Mouse (Mus musculus) midbrain, embryonic 10.5 days (tissue): Measurements from ENCODE around the gene Thrsp. TPM values are rescaled to one million over a fixed set of nuclear protein-coding genes. Genes with fewer than 3 reads are reported as not detected.
"Not testable (repeated sequence)": the region's sequence is repeated elsewhere in the genome, so short reads cannot be mapped to it uniquely, and the experiment has no call there.

Experiments used
- DNase-seq: peaks from one replicate; pipeline ENCODE4 v3.0.0-alpha.2; 2017; ENCODE audit warnings: low spot score
- H3K27ac ChIP-seq: fragments of 300-500 bp; sonication (generic); replicated peaks from 2 replicates; pipeline ENCODE4 v1.5.1; 2016; ENCODE audit warnings: mild to moderate bottlenecking
- H3K27me3 ChIP-seq: fragments of 300-500 bp; sonication (generic); 2 replicates; pipeline ENCODE4 v1.6.1; 2016; ENCODE audit warnings: low read depth, mild to moderate bottlenecking; ENCODE audit not compliant: poor library complexity, severe bottlenecking
- H3K36me3 ChIP-seq: fragments of 300-500 bp; sonication (generic); 2 replicates; pipeline ENCODE4 v1.6.1; 2016; ENCODE audit warnings: mild to moderate bottlenecking, moderate library complexity
- H3K4me1 ChIP-seq: fragments of 300-500 bp; sonication (generic); 2 replicates; pipeline ENCODE4 v1.6.1; 2016
- H3K4me3 ChIP-seq: fragments of 300-500 bp; sonication (generic); 2 replicates; pipeline ENCODE4 v1.5.1; 2016; ENCODE audit warnings: mild to moderate bottlenecking, moderate library complexity
- H3K9me3 ChIP-seq: fragments of 300-500 bp; sonication (generic); replicated peaks from 2 replicates; pipeline ENCODE4 v1.6.1; 2016; ENCODE audit warnings: mild to moderate bottlenecking
- WGBS: fragments of 180-500 bp; shearing (Covaris S2); methylation state at CpG from one replicate; pipeline ENCODE4 v1.1.7; 2016; 5-methylcytosine and 5-hydroxymethylcytosine counted together
- polyA plus RNA-seq: library from polyadenylated mRNA; unstranded; fragments of >200 nt; fragmentation: Nextera tagmentation; extraction: Ambion mirVana; gene quantifications from 2 replicates; pipeline ENCODE4 v1.2.1, GENCODE M21; 2016

Thrsp gene
- 0.48 and 0.51 TPM in 2 replicates for polyA plus RNA-seq

DNA sequence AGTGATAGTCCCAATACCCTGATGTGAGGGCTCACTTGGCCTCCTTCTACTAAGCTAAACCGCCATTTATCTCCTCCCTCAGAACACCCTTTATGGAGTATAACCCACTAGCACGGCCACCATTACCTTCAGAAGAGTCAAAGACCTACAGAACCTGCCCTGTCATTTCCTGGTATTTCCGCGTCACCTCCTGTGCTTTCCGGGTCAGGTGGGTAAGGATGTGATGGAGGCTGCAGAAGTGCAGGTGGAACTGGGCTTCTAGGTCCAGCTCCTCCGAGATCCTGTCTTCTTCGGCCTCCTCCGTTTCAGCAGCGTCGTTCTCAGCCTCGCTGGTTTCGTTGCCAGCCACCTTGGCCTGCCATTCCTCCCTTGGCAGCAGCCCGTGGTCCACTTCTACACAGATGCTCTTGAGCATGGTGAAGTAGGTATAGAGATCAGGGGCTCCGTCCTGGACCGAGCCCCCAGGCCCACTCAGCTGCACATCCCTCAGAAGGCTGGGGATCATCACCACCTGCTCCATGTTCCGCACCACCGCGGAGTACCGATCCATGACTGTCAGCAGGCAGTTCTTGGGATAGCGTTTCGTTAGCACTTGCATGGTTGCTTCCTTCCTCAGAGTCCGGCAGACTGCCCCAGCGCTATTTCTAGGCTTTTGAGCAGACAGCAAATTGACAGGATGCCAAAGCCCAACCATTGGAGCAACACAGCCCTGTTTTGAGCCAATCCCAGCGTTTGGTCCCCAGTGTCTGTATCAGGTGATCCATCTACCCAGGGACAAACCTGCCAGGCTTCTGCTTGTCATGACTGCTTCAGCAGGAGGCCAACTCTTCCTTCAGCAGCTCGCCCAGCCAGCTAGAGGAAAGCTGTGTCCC, at the start of gene Thrsp:
Gene Thrsp, minus strand, starts transcription at position 825 of the 872 bp plus-strand sequence.
- H3K27ac ChIP-seq, result no peak within 1 kb of the TSS; the same call in 1 of the 2 replicates
- H3K9me3 ChIP-seq, result no peaks in the 10 kb centered on the region
- 82% methylated on average over 25 of the region's 25 CpGs for WGBS
- no peaks in the 10 kb centered on the region for H3K27me3 ChIP-seq
- DNase-seq, result no peak
- peaks cover 8% of the 10 kb centered on the region; the same call in 1 of the 2 replicates for H3K36me3 ChIP-seq
- peaks cover 8% of the 10 kb centered on the region; the same call in 1 of the 2 replicates for H3K4me1 ChIP-seq
- H3K4me3 ChIP-seq, result no peak within 1 kb of the TSS

DNA sequence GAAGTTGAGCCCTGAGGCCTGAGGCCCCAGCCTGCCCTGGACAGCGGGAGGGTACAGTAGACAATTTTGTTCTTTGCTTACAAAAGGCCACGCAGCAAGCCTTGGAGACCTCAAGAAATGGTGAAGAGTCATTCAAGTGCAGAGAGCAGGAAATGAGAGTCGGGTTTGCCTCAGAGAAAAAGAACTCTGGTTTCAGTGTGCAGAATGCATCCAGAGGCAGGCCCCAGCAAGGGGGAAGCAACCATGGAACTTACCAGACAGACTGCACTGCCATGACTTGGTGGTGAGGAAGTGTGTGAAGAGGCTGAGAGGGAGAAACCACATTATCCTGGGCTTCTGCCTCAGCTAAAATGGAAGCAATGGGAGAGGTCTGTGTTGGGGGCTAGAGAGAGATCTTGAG, 38.0 kb upstream of the Thrsp start:
- no peak overlapping the region for H3K27ac ChIP-seq
- no peak overlapping the region for H3K4me3 ChIP-seq
- no peaks in the 10 kb centered on the region for H3K36me3 ChIP-seq
- DNase-seq, result no peak
- H3K9me3 ChIP-seq, result no peaks in the 10 kb centered on the region
- H3K27me3 ChIP-seq, result peaks cover 26% of the 10 kb centered on the region
- 92% methylated on average over 3 of the region's 3 CpGs for WGBS
- H3K4me1 ChIP-seq, result peaks cover 19% of the 10 kb centered on the region

DNA sequence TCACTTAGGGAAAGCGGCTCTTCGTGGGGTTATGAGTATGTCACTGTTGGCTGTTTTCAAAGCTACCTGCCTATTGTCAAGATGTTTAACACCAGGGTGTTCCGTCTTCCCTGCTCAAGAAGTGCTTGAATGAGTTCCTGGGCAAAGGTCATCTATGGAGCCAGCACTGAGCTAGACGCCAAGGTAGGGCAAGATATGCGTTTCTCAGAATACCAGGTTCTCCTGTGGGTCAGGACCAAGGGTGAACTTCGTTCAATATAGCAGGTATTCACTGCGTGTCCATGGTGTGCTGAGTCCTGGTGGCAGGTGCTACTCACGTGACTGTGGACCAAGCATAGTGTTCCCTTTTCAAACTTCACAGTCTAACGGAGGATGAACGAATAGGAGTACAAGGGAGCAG, 37.3 kb upstream of the Thrsp start:
- no peak for DNase-seq
- H3K9me3 ChIP-seq, result no peaks in the 10 kb centered on the region
- no peak overlapping the region for H3K4me3 ChIP-seq
- H3K27me3 ChIP-seq, result peaks cover 26% of the 10 kb centered on the region
- H3K27ac ChIP-seq, result no peak overlapping the region
- H3K36me3 ChIP-seq, result no peaks in the 10 kb centered on the region
- WGBS, result 93% methylated on average over 10 of the region's 10 CpGs
- peaks cover 19% of the 10 kb centered on the region for H3K4me1 ChIP-seq

DNA sequence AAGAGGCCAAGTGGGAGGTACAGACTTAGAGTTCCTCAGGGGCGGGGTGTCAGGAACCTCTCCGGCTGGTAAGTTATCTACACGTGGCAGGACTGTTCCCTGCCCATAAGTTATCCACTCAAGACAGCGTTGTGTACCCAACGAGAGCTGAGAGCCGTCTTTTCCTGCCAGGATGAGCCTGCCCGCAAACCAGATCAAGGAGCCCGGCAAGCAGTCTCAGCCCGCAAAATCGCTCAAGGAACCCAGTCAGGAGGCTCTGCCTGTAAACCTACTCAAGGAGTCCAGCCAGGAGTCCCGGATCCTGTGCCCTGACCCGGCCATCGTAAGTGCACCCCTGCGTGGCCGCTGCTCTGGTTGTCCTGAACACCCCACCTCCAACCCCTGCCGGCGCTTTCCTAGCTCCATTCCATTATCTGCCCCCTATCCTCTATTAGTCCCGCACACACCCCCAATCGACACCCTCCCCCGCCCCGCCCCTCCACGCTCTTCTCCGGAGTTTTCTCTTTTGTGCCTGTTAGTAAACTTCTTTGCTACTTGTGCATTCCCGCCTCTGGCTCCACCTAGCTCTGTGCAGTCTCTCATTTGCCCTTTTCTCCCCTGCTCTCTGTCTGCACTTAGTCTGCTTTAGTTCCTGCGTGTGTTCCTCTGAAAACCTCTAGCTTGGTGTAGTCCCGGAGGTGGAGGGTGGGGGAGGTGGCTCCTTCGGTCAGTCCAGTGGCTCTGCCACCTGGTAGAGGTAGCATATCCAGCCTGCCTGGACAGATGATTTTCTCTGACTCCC, 35.8 kb upstream of the Thrsp start:
- peak; percentile 29 for DNase-seq
- WGBS, result 11% methylated on average over 27 of the region's 27 CpGs
- H3K36me3 ChIP-seq, result no peaks in the 10 kb centered on the region
- H3K4me1 ChIP-seq, result peaks cover 19% of the 10 kb centered on the region
- H3K27ac ChIP-seq, result peak overlapping the region; percentile 69
- peaks cover 26% of the 10 kb centered on the region for H3K27me3 ChIP-seq
- H3K9me3 ChIP-seq, result peaks cover 4% of the 10 kb centered on the region; the same call in 1 of the 2 replicates
- peak overlapping the region; percentile 54 for H3K4me3 ChIP-seq

DNA sequence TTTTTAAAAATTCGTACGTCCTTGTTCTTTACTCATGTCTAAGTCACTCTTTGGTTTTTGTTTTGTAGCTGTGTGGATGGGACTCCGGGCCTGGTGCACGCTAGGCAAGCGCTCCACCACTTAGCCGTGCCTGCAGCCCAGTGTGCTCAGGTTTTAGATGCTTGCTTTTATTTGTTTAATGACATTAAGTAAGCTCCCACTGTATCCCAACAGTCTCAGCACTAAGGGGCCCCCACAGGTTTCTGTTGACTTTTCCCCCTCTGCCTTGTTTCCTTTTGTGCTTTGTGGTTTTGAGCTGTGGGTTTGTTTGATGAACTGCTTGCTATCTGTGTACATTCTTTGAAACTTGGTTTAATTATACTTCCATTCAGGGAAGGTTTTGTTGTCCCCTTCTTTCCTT, 34.7 kb upstream of the Thrsp start:
- WGBS, result 72% methylated on average over 6 of the region's 6 CpGs
- Histone ChIP-seq H3K36me3 (no peaks in the 10 kb centered on the region), H3K27me3 (peaks cover 26% of the 10 kb centered on the region), H3K27ac (no peak overlapping the region), H3K4me1 (peaks cover 19% of the 10 kb centered on the region), H3K4me3 (no peak overlapping the region), H3K9me3 (peaks cover 4% of the 10 kb centered on the region; the same call in 1 of the 2 replicates)
- no peak for DNase-seq

DNA sequence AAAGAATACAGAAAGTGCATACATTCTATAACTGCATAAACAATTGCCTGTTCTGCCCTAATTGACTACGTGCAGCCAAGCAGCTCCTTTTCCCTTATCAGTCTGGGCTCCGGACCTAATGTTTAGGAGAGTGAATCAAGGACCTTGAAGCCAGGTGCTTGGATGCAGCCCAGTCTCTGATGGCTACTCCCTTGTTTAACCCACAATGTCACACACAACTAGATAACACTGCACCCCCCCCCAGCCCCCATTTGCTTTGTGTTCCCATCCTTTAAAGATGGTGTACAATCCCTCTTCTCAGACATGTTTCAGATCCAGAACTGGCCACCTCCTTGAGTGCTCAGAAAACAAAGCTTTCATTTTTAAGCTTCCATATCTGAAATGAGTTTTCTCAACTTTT, 33.5 kb upstream of the Thrsp start, which contains the start of gene Kctd14:
Gene Kctd14, plus strand, starts transcription at position 301 of the 400 bp plus-strand sequence.
- not testable (repeated sequence) for DNase-seq, H3K27ac ChIP-seq, H3K9me3 ChIP-seq, H3K36me3 ChIP-seq, H3K4me3 ChIP-seq
- 89% methylated on average over 2 of the region's 2 CpGs for WGBS
- peaks cover 25% of the 10 kb centered on the region for H3K4me1 ChIP-seq
- peaks cover 26% of the 10 kb centered on the region for H3K27me3 ChIP-seq

DNA sequence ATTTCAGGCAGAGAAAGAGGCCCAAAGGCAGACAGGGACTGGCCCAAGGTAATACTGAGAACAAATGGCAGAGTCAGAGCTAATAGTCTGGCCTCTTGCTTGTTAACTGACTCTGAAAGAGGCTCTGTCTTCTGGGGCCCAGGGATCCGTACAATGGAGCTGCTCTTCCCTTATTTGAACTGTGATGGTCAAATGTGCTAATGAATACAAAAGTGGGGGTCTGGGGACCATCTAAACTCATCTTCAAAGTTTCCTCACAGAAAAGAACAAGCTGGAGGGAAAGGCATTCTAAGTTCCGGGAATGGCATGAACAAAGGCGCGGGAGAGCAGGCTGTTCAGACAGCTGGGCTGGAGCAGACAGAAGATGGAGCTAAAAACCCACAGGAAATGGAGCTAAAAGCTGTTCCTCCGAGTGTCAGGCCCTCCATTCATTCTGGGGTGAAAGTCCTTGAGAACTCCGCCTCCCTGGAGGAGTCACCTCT, 29.6 kb upstream of the Thrsp start:
- DNase-seq, result no peak
- H3K27me3 ChIP-seq, result peaks cover 6% of the 10 kb centered on the region; the same call in 1 of the 2 replicates
- H3K27ac ChIP-seq, result 0 out of 2 replicates have a peak overlapping the region, but pooled peaks have one; percentile 18
- peaks cover 4% of the 10 kb centered on the region; the same call in 1 of the 2 replicates for H3K9me3 ChIP-seq
- H3K4me3 ChIP-seq, result no peak overlapping the region
- no peaks in the 10 kb centered on the region for H3K36me3 ChIP-seq
- WGBS, result 68% methylated on average over 6 of the region's 6 CpGs
- 0 out of 2 replicates have a peak, but pooled peaks cover 7% of the 10 kb centered on the region for H3K4me1 ChIP-seq

DNA sequence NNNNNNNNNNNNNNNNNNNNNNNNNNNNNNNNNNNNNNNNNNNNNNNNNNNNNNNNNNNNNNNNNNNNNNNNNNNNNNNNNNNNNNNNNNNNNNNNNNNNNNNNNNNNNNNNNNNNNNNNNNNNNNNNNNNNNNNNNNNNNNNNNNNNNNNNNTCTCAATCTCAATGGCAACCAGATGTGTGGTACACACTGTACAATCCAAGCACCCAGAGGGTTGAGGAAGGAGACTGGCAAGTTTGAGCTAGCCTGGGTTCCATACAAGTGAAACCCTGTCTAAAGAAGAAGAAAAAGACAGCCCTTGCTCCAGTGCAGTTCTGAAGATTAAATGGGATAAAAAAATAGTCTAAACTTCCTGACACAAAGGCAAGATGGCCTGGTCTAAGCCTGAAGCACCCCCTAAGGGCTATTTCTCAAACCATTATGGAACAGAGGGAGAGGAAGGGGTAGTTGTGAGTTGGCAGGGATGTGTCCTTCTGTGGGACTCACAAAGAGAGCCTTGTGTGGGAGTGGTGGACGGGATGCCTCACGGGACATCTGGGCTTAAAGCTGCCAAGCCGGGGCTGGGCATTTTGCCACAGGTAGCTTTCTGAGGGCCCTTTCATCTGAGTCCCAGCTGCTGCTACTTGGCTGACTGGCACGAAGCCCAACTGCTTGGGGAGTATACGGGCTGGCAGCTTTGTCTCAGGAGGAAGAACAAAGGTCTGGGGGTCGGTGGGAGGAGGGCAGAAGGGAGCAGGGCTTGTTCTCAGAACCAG, 28.8 kb upstream of the Thrsp start:
- H3K27me3 ChIP-seq, result 0 out of 2 replicates have a peak, but pooled peaks cover under 1% of the 10 kb centered on the region
- 0 out of 2 replicates have a peak, but pooled peaks cover 7% of the 10 kb centered on the region for H3K4me1 ChIP-seq
- 58% methylated on average over 6 of the region's 6 CpGs for WGBS
- H3K36me3 ChIP-seq, result no peaks in the 10 kb centered on the region
- no peak overlapping the region for H3K4me3 ChIP-seq
- H3K9me3 ChIP-seq, result peaks cover 6% of the 10 kb centered on the region
- H3K27ac ChIP-seq, result peak overlapping the region; percentile 18; the same call in 1 of the 2 replicates
- no peak for DNase-seq

DNA sequence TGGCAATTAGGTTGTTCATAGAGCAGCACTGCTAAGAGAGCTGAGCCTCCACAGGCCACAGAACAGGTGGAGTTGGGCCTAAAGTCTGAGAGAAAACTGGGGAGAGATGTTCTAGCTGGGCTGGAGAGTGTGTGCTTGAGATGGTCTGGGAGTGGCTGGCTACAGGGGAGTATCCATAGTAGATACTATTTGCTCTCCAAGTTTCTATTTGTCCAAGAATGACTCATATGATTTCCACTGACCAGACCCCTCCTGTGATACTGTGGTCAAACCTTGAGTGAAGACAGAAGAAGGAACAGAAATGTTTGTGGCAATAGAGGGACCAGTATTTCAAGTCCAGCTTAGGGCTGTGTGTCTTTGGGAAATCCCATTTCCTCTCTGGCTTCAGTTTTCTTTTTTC, 21.5 kb upstream of the Thrsp start:
- H3K9me3 ChIP-seq, result peaks cover 5% of the 10 kb centered on the region
- DNase-seq, result no peak
- H3K27me3 ChIP-seq, result no peaks in the 10 kb centered on the region
- H3K27ac ChIP-seq, result no peak overlapping the region
- H3K4me3 ChIP-seq, result no peak overlapping the region
- H3K36me3 ChIP-seq, result no peaks in the 10 kb centered on the region
- H3K4me1 ChIP-seq, result no peaks in the 10 kb centered on the region

DNA sequence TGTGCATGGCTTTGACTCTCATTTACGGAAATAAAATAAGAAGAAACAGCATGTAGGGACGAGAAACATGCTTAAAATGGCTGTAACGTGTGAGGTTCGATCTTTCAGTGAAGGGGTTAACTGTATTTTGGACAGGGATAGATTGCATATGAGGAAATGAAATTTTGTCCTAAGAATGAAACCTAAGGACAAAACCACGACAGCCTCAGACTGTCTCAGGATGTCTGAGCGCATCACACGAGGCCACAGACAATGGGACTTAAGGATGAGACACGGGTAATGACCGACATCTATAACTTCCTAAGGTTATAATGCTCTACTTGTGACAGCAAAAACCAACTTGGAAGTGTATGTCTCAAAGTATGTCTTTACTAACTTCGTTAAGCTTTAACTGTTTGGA, 17.0 kb upstream of the Thrsp start:
- H3K27me3 ChIP-seq, result no peaks in the 10 kb centered on the region
- 88% methylated on average over 10 of the region's 10 CpGs for WGBS
- no peak for DNase-seq
- no peak overlapping the region for H3K27ac ChIP-seq
- H3K4me3 ChIP-seq, result no peak overlapping the region
- H3K9me3 ChIP-seq, result no peaks in the 10 kb centered on the region
- no peaks in the 10 kb centered on the region for H3K36me3 ChIP-seq
- peaks cover 13% of the 10 kb centered on the region for H3K4me1 ChIP-seq

DNA sequence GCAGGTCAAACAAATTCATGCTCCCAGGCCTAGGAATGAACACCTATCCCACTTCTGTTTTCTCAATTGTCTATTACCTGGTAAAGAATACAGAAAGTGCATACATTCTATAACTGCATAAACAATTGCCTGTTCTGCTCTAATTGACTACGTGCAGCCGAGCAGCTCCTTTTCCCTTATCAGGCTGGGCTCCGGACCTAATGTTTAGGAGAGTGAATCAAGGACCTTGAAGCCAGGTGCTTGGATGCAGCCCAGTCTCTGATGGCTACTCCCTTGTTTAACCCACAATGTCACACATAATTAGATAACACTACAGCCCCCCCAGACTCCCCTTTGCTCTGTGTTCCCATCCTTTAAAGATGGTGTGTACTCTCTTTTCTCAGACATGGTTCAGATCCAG, 16.0 kb upstream of the Thrsp start:
- not testable (repeated sequence) for H3K4me3 ChIP-seq, H3K9me3 ChIP-seq, DNase-seq, H3K27ac ChIP-seq, H3K27me3 ChIP-seq, H3K36me3 ChIP-seq
- 79% methylated on average over 3 of the region's 3 CpGs for WGBS
- peaks cover 19% of the 10 kb centered on the region for H3K4me1 ChIP-seq

DNA sequence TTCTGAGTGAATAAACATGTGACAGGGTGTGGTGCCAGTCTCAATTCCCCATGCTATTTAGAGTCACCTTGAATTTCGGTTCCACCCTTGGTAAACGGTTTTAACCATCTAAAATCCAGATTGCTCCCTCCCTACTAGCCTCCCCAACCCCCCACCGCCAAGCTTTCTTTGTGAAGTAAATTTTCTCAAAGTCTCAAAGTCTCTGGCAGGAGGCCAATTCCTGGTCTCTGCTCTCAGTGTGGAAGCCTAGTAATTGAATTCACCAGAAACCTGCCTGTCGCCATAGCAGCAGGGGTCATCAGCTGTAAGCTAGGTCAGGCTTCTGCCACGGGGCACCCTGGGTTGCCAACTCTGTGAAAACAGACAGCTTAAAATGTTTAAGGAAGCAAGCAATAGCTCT, 12.2 kb upstream of the Thrsp start:
- no peaks in the 10 kb centered on the region for H3K36me3 ChIP-seq
- H3K9me3 ChIP-seq, result no peaks in the 10 kb centered on the region
- no peak overlapping the region for H3K4me3 ChIP-seq
- H3K27me3 ChIP-seq, result no peaks in the 10 kb centered on the region
- peak; percentile 73 for DNase-seq
- peaks cover 22% of the 10 kb centered on the region for H3K4me1 ChIP-seq
- peak overlapping the region; percentile 69 for H3K27ac ChIP-seq
- 3% methylated on average over 5 of the region's 5 CpGs for WGBS
